In the genomic region with DNA sequence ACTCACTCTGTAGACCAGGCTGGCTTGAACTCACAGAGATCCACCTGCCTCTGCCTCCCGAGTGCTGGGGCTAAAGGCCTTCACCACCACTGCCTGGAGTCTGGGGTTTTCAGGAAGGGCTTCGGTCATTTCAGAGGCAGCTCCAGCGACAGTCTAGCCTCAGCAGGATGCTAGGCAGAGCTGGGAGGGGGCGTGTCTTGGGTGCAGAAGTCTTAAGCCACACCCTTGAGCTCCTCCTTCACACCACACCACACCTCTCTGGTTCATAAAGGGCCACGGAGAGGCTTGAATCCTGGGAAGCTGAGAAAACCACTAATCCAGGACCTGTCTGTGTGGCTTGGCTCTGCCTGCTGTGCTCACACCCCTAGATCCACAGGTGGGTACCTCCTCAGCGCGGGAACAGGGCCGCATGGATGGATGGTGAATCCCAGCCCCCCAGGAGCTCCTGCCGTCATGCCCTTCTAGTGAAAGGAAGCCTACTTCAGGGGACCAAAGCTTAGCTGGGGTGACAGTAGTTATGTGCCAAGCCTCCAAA, we compare ENCODE assay signal across 8 mouse cellular contexts. TPM values are rescaled to one million over a fixed set of nuclear protein-coding genes. Genes with fewer than 3 reads are reported as not detected.
DNase-seq lines count a peak whose midpoint lies in the region; ATAC-seq and TF ChIP-seq lines count a peak whose summit lies in the region.

A gene (plus strand): TSS at position 293 of the 535 bp plus-strand sequence.

- peak; percentile 75 for ATAC-seq in intestine, embryonic 16.5 days
- no peak for ATAC-seq in liver, postnatal 0 days

- H3K27me3 ChIP-seq in intestine, embryonic 16.5 days (replicated peaks; ENCODE audit: control insufficient read depth, insufficient read depth, low read length) = no peaks in the 10 kb centered on the region
- no peaks in the 10 kb centered on the region for H3K27me3 ChIP-seq in liver, postnatal 0 days (ENCODE audit: insufficient read depth, low read length)

- H3K4me1 ChIP-seq in intestine, embryonic 16.5 days (ENCODE audit: control insufficient read depth, insufficient read depth, low read length) = peaks cover 26% of the 10 kb centered on the region
- peaks cover 15% of the 10 kb centered on the region for H3K4me1 ChIP-seq in liver, postnatal 0 days (ENCODE audit: insufficient read depth)

- whole genome bisulfite sequencing in intestine, embryonic 16.5 days = 20% methylated on average over 9 of the region's 9 CpGs
- WGBS in liver, postnatal 0 days (ENCODE audit: insufficient replicate concordance) = 36% methylated on average over 9 of the region's 9 CpGs

- H3K36me3 ChIP-seq in intestine, embryonic 16.5 days (ENCODE audit: control insufficient read depth, insufficient read depth, low read length) = no peaks in the 10 kb centered on the region
- no peaks in the 10 kb centered on the region for H3K36me3 ChIP-seq in liver, postnatal 0 days (replicated peaks; ENCODE audit: insufficient read depth, low read length)

- TF ChIP-seq EP300 in liver, postnatal 0 days (IDR thresholded peaks at IDR 0.05; ENCODE audit: low read depth) = no peak

- TF ChIP-seq CTCF in brain, embryonic 14.5 days (IDR thresholded peaks at IDR 0.05; ENCODE audit: borderline replicate concordance, extremely low read depth, insufficient read depth, insufficient read length) = no peak
- TF ChIP-seq CTCF in liver, postnatal 0 days (IDR thresholded peaks at IDR 0.05; ENCODE audit: low read depth) = no peak

- no peak within 1 kb of the TSS for H3K4me2 ChIP-seq in intestine, embryonic 16.5 days (ENCODE audit: low read depth, low read length)
- H3K4me2 ChIP-seq in liver, postnatal 0 days (ENCODE audit: low read depth, low read length) = no peak within 1 kb of the TSS

- no peak within 1 kb of the TSS for H3K27ac ChIP-seq in intestine, embryonic 16.5 days (ENCODE audit: low read length)
- H3K27ac ChIP-seq in liver, postnatal 0 days (ENCODE audit: low read depth) = no peak within 1 kb of the TSS

- peak within 1 kb of the TSS; percentile 21; the same call in 1 of the 2 replicates for H3K9ac ChIP-seq in intestine, embryonic 16.5 days (ENCODE audit: low read depth, low read length)
- H3K9ac ChIP-seq in liver, postnatal 0 days (replicated peaks) = no peak within 1 kb of the TSS

- no peaks in the 10 kb centered on the region for H3K9me3 ChIP-seq in intestine, embryonic 16.5 days (ENCODE audit: control insufficient read depth, low read length)
- H3K9me3 ChIP-seq in liver, postnatal 0 days (ENCODE audit: low read length) = 0 out of 2 replicates have a peak, but pooled peaks cover 2% of the 10 kb centered on the region

- TF ChIP-seq POLR2A in brain, embryonic 14.5 days (IDR thresholded peaks at IDR 0.05; ENCODE audit: borderline replicate concordance, extremely low read depth, insufficient read depth, insufficient read length, poor library complexity, severe bottlenecking) = no peak

- DNase-seq in layer of hippocampus, adult 8-10 months (ENCODE audit: low spot score in 2 of 2) = no peak
- no peak for DNase-seq in layer of hippocampus, adult 9-10 months (ENCODE audit: low spot score)
- no peak for DNase-seq in brain, embryonic 14.5 days (ENCODE audit: low read depth)
- no peak for DNase-seq in gastrocnemius, postnatal 4 days (ENCODE audit: low spot score in 2 of 2)
- DNase-seq in liver, postnatal 0 days = no peak
- peak; percentile 23 for DNase-seq in retina, embryonic 14.5 days (ENCODE audit: low spot score)
- DNase-seq in adipocyte (ENCODE audit: low spot score) = no peak

- H3K4me3 ChIP-seq in intestine, embryonic 16.5 days (ENCODE audit: low read length) = no peak within 1 kb of the TSS
- H3K4me3 ChIP-seq in liver, postnatal 0 days (ENCODE audit: low read depth, low read length) = no peak within 1 kb of the TSS

RNA-seq across cellular contexts. Expression of the gene that starts here (rescaled TPM):
- total RNA-seq in layer of hippocampus, adult 8-10 months (2022) = 100 to 1,000 TPM in 3 of 4 experiments, 10 to 100 TPM in 1; 93.4 to 111 (median 107) TPM
- polyA plus RNA-seq in brain, embryonic 14.5 days (2012; rRNA removed) = 145 and 162 TPM in 2 replicates
- 10 to 100 TPM; 39.2 to 41.9 TPM for total RNA-seq in gastrocnemius, postnatal 4 days (2021)
- 111 and 116 TPM in 2 replicates for polyA plus RNA-seq in intestine, embryonic 16.5 days (2015; fragmentation: Nextera tagmentation; extraction: Ambion mirVana)
- 302 and 303 TPM in 2 replicates for polyA plus RNA-seq in liver, postnatal 0 days (2015; fragmentation: Nextera tagmentation; extraction: Ambion mirVana)
